Mouse (Mus musculus): ENCODE data around the gene Tenm4.

The Tenm4 gene

GRCm38 (mm10) chr7:96734315-96735058 is 563.4 kb downstream of the Tenm4 start:
- DNase-seq (ENCODE audit: low spot score in 2 of 2): no peak

- no peak for DNase-seq (ENCODE audit: low spot score in 2 of 2)
Measured at GRCm38 (mm10) chr7:96740631-96741030, 569.6 kb downstream of the Tenm4 start.

- no peak for DNase-seq (ENCODE audit: low spot score in 2 of 2)
Measured at GRCm38 (mm10) chr7:96742221-96742620, 571.2 kb downstream of the Tenm4 start.

- DNase-seq (ENCODE audit: low spot score in 2 of 2): peak in 1 of 2 experiments; percentile 52
Measured at GRCm38 (mm10) chr7:96745956-96746355, 574.9 kb downstream of the Tenm4 start.

- DNase-seq (ENCODE audit: low spot score in 2 of 2): no peak
Measured at GRCm38 (mm10) chr7:96746706-96747105, 575.7 kb downstream of the Tenm4 start.

GRCm38 (mm10) chr7:96748538-96749045 is 577.5 kb downstream of the Tenm4 start:
- DNase-seq (ENCODE audit: low spot score in 2 of 2): no peak

GRCm38 (mm10) chr7:96749753-96750152 is 578.7 kb downstream of the Tenm4 start:
- DNase-seq (ENCODE audit: low spot score in 2 of 2): no peak

- no peak for DNase-seq (ENCODE audit: low spot score in 2 of 2)
Measured at GRCm38 (mm10) chr7:96751236-96751635, 580.2 kb downstream of the Tenm4 start.

- DNase-seq (ENCODE audit: low spot score in 2 of 2): no peak
Measured at GRCm38 (mm10) chr7:96752776-96753175, 581.7 kb downstream of the Tenm4 start.

GRCm38 (mm10) chr7:96753335-96754095 is 582.5 kb downstream of the Tenm4 start:
- no peak for DNase-seq (ENCODE audit: low spot score in 2 of 2)

GRCm38 (mm10) chr7:96754175-96754574 is 583.1 kb downstream of the Tenm4 start:
- DNase-seq (ENCODE audit: low spot score in 2 of 2): no peak

GRCm38 (mm10) chr7:96755459-96756094 is 584.5 kb downstream of the Tenm4 start:
- no peak for DNase-seq (ENCODE audit: low spot score in 2 of 2)

GRCm38 (mm10) chr7:96756104-96756742 is 585.2 kb downstream of the Tenm4 start:
- DNase-seq (ENCODE audit: low spot score in 2 of 2): no peak

- DNase-seq (ENCODE audit: low spot score in 2 of 2): no peak
Measured at GRCm38 (mm10) chr7:96757067-96757466, 586.0 kb downstream of the Tenm4 start.

- DNase-seq (ENCODE audit: low spot score in 2 of 2): no peak
Measured at GRCm38 (mm10) chr7:96760208-96760607, 589.2 kb downstream of the Tenm4 start.

GRCm38 (mm10) chr7:96761151-96761550 is 590.1 kb downstream of the Tenm4 start:
- no peak for DNase-seq (ENCODE audit: low spot score in 2 of 2)

- DNase-seq (ENCODE audit: low spot score in 2 of 2): no peak
Measured at GRCm38 (mm10) chr7:96765321-96765960, 594.4 kb downstream of the Tenm4 start.

GRCm38 (mm10) chr7:96767090-96767489 is 596.0 kb downstream of the Tenm4 start:
- DNase-seq (ENCODE audit: low spot score in 2 of 2): no peak

- peak in 1 of 2 experiments; percentile 31 for DNase-seq (ENCODE audit: low spot score in 2 of 2)
Measured at GRCm38 (mm10) chr7:96768718-96769117, 597.7 kb downstream of the Tenm4 start.

GRCm38 (mm10) chr7:96769784-96770183 is 598.7 kb downstream of the Tenm4 start:
- DNase-seq (ENCODE audit: low spot score in 2 of 2): no peak

- DNase-seq (ENCODE audit: low spot score in 2 of 2): peak in 1 of 2 experiments; percentile 54
Measured at GRCm38 (mm10) chr7:96772966-96773365, 601.9 kb downstream of the Tenm4 start.

Data from left cerebral cortex, adult 9 months (tissue).